Mouse (Mus musculus) c-Kit-positive CD71-positive TER-119-negative erythroid progenitor cells, embryonic 14.5 days (primary cell): ENCODE measurements at regions not wholly inside any gene's neighbourhood (a gene's known extent, or its start where the extent isn't known, plus 50 kb on each side); places are given as distances from the start of the nearest gene placed in this dataset.

Experiments used
- DNase-seq: peaks from one replicate; pipeline ENCODE4 v3.0.0-alpha.2; 2013; ENCODE audit warnings: low read depth

GRCm38 (mm10) chr9:32906233-32906872 is 270.3 kb downstream of the Ets1 start:
- DNase-seq: no peak

GRCm38 (mm10) chr9:32910641-32911040 is 274.6 kb downstream of the Ets1 start:
- DNase-seq: no peak

- no peak for DNase-seq
These were observed 279.6 kb downstream of the Ets1 start for GRCm38 (mm10) chr9:32915633-32916032.

GRCm38 (mm10) chr9:32916731-32917130 is 280.7 kb downstream of the Ets1 start:
- DNase-seq: no peak

- DNase-seq: no peak
These were observed 287.9 kb downstream of the Ets1 start for GRCm38 (mm10) chr9:32923925-32924324.

GRCm38 (mm10) chr9:32924333-32924886 is 288.4 kb downstream of the Ets1 start:
- no peak for DNase-seq

- no peak for DNase-seq
These were observed 289.0 kb downstream of the Ets1 start for GRCm38 (mm10) chr9:32925036-32925435.

- no peak for DNase-seq
These were observed 289.9 kb downstream of the Ets1 start for GRCm38 (mm10) chr9:32925720-32926595.

- no peak for DNase-seq
These were observed 291.6 kb downstream of the Ets1 start for GRCm38 (mm10) chr9:32927656-32928055.

GRCm38 (mm10) chr9:32928289-32929000 is 292.4 kb downstream of the Ets1 start:
- no peak for DNase-seq

GRCm38 (mm10) chr9:32929331-32929730 is 293.3 kb downstream of the Ets1 start:
- DNase-seq: no peak

GRCm38 (mm10) chr9:32929826-32930225 is 293.8 kb downstream of the Ets1 start:
- DNase-seq: no peak

- DNase-seq: no peak
These were observed 295.4 kb downstream of the Ets1 start for GRCm38 (mm10) chr9:32931266-32932005.

- DNase-seq: no peak
These were observed 297.4 kb downstream of the Ets1 start for GRCm38 (mm10) chr9:32933237-32934071.

GRCm38 (mm10) chr9:32934436-32934835 is 298.4 kb downstream of the Ets1 start:
- no peak for DNase-seq

GRCm38 (mm10) chr9:32936462-32936861 is 300.4 kb downstream of the Ets1 start:
- DNase-seq: no peak

- no peak for DNase-seq
These were observed 301.4 kb downstream of the Ets1 start for GRCm38 (mm10) chr9:32937391-32937790.

GRCm38 (mm10) chr9:32938857-32939256 is 302.8 kb downstream of the Ets1 start:
- no peak for DNase-seq

- DNase-seq: no peak
These were observed 303.6 kb downstream of the Ets1 start for GRCm38 (mm10) chr9:32939626-32940025.

- peak; percentile 44 for DNase-seq
These were observed 304.2 kb downstream of the Ets1 start for GRCm38 (mm10) chr9:32940111-32940813.
